Mouse (Mus musculus) A20 (cell line): ENCODE results near the gene Ccdc30.
"Not testable (repeated sequence)": the region's sequence is repeated elsewhere in the genome, so short reads cannot be mapped to it uniquely, and the experiment has no call there.

Experiments
- DNase-seq: peaks from one replicate; pipeline ENCODE4 v3.0.0-alpha.2; 2011; ENCODE audit warnings: low read depth, low spot score

Ccdc30 gene

DNA sequence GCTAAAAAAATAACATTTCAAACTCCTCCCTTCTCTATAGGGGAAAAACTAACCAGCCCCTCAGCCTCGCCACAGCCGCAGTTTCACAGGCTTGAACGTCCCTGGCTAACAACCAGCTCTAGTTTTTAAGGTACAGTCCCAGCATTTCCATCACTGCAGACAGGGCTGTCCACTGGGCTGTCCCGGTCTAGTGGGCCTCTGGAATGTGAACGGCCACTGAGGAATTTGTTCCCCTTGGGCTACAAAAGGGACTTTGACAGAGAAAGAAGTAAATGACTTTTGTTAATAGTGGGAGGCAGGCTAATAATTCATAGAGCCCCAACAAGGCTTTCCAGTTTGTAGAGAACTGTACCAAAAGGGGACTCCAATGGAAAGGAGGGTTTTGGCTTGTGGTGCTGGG lies 109.9 kb downstream of the Ccdc30 start:
- DNase-seq = no peak

DNA sequence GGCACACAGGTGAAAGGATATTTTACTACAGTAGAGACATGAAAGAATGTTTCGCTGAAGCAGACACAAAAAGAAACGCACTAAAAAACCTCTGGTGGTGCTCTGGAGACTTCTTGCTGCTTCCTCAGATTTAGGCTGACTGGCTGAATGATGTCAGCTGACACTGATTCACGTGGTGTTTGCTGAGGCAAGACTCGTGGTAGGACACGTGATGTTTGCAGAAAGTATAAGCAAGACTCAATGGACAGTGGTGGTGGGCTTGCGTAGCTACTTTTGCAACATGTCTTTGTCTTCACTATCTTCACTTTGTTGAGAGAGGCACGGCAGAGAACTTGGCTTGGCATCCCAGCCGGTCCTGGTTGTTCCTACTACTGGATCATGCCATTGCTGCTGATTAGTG lies 112.0 kb downstream of the Ccdc30 start:
- no peak for DNase-seq

DNA sequence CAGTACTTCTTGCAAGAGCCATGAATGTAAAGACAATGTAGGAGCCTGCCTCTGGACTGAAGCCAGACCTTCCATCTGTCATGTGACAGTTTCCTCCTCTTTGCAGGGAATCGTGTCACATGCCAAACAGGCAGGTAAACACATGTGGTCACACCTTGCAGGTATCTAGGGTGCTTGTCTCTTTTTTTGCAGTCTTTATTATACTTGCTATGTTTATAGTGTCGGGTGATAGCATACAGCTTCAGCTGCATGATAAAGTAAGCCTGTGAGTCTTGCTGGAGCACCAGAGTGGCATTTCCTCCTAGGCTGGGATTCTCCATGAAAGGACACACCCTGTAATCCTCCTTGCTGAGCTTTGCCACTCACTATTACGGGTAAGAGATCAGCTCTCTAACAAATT lies 113.5 kb downstream of the Ccdc30 start:
- no peak for DNase-seq

DNA sequence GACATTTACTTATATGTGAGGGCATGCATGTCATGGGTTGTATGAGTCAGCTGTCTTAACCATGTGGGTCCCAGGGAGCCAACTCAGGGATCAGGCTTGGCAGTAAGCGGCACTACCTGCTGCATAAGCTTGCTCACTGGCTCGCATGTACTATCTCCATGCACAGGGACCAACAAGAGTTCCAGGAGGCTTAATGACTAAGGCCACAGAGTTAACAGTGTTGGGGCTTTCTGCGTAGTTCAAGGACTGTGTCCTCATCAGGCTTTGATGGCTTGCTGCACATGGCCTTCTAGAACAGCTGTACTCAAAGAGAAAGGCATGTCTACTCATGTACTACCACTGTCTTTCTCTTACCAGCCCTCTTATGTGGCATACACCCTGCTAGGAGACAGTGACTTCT lies 114.6 kb downstream of the Ccdc30 start:
- DNase-seq = no peak

DNA sequence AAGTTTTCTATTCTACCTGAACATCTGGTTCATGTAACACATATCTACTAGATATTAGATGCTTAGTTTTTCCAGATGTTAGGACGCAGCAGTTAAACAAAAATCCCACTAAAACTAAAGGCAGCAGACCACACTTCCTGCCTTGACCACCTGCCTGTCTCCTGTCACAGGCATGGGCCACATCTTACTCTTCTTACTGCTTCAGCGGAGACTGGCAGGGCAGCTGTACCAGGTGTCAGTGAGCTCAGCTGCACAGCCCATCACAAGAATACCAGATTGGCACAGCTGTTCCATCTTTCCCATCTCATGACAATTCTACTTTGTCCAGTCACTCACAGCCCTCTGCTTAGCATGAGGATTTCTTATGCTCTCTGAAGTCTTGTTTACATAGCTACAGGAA lies 118.0 kb downstream of the Ccdc30 start:
- peak; percentile 84 for DNase-seq

DNA sequence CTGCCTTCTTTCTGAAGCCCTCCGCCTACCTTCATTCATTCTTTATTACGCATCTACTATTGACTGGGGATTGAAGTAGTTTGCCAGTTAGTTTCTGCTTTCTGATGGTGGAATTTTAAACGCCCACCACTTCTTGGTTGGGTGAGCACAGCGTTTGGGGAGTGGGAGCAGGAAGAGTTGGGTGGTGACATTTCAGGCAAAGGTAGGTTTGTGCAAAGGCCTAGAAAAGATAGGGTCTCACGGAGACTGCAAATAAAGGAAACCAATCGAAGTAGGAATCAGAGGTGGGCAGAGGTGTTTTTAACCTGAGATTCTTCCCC lies 120.2 kb downstream of the Ccdc30 start:
- no peak for DNase-seq

DNA sequence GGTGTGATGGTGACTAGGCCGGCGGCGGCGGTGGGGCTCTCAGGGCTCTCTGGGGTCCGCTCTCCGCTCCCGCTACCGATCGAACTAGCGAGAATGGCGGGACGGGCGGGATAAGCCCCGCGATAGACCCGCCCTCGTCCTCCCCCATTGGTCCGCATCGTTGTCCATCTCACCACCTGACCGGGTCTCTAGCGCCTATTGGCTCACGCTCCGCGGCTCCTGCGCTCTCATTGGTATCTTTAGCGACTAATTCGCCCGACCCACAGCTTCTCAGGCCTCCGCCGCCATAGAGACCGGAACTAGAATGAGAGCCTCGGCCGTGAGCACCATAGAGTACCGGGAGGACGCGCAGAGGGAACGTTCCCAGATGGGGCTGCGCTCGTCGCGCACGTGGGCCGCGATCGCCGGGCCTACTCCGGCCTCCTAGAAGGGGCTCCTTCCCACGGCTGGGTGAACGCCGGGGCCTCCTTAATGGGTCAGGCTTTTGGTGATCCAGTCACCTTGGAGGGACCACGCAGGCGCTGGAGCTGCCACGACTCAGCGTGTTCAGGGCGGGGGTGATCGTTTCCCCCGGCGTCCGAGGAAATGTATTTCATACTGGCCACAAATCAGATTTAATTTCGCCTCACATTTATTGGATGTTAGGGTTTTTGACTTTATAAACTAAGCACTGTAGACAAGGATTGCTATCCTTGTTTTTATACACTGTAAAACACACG lies 120.7 kb downstream of the Ccdc30 start, which contains the start of gene Ybx1:
Ybx1 (minus strand) TSS at position 190 of the 719 bp plus-strand sequence.
- DNase-seq = peak; percentile 99

DNA sequence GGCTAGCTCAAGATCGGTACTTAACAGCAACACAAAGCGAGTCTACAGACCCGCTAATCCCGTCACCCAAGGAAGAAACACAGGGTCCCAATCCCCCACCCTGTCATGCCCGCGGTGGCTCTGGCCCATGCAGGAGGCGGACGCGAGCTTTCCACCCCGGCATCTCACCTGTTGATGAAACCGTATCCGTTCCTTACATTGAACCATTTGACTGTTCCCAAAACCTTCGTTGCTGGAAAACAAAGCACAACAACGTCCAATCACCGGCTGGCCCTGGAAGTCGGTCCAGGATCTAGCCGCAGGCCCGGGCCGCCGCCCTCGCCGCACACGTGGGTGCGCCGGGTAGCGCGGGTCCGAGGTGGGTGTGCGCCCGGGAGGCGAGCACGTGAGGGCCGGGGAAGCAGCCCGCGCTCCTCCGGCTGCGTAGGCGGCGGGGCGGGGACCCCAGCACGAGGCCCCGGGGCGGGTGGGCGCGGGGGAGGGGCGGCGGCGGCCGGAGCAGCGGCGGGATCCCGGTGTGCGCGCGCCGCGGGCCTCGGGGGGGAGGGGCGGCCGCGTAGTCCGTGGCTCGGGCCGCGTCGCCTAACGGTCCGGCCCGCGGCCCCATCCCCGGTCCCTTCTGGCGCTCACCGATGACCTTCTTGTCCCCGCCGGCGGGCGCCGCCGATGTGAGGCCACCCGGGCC lies 121.6 kb downstream of the Ccdc30 start:
- DNase-seq = peak; percentile 44

DNA sequence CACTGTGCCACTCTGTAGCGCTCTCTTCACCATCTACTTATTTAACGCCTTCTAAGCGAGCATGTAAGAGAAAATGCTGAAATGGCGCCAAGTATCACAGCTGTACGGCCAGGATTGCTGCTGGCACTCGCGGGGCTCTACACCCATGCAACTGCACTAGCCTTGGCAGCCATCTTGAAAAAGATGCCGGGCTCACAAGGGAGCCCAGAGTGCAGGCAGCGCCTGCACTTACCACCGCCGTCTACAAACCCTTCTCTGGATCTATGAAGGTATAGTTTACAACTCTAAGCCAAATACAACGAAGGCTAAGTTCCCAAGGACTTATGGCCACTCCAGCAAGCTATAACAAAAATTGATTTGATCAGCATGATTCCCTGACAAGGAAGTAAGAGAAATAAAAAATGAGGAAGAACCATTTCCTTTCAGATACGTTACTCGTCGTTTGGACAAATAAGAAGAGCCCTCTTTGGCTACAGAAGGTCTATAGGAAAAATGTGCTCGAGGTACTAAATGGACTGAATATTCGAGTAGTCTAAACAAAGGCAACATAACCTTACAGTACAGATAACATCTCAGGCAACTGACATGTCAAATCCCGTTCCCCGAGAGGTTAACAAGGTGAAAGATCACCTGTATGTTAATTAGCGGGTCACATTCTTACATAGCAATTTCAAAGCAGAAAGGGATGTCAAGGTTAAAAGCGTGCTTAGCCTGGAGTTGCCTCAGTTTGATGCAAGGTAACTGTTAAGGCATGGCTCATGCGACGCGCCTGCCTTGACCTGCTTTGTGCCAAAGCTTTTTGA lies 122.3 kb downstream of the Ccdc30 start:
- peak; percentile 76 for DNase-seq

DNA sequence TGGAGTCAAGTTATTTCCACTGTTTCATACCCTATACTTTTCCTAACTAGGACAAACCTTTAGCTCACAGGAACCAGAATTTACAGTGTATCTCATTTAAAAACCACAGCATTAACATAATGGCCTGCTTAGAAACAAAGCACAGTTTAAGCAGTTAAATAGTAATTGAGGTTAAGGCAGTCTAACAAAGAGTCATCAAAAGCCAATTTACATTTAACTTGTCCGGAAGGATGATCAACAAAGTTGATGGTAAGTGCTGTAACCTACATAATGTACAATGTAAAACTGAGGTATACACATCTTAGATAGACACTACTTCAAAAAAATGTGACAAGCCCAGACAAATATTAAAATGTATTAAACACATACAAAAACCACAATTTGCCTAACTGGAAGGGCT lies 123.4 kb downstream of the Ccdc30 start:
- no peak for DNase-seq

DNA sequence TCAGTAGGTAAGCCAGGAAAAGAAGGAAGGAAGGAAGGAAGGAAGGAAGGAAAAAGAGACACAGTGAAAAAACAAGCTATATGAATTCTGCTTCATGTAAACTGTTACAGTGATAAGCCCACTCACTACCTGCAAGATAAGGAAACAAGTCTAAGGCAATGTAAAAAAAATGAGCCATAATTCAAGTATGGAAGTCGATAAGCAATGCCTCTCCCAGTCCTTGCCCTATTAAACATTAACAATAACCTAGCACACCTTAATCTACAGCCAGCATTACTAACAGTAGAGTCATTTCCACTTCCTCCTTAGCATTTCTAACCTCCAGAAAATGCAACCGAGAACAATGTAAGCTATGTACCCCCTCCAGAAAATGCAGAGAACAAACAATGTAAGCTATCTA lies 130.0 kb downstream of the Ccdc30 start:
- no peak for DNase-seq

DNA sequence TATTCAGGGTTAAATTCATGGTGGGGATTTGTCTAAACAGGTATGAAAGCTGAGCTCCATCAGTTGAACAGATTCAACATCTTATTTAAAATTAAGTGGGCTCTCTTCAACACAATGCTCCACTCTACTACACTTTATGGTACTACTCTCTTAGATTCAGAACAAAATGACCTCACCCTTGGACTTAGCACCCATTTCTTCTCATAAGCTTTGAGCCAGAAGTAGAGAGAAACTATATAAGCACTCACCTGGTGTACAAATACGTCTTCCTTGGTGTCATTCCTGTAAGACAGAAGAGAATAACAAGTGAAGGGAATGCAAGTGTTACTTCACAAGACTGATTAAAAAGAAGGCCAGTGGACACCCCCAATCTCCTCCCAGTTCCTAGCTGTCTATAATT lies 130.5 kb downstream of the Ccdc30 start:
- DNase-seq = no peak

DNA sequence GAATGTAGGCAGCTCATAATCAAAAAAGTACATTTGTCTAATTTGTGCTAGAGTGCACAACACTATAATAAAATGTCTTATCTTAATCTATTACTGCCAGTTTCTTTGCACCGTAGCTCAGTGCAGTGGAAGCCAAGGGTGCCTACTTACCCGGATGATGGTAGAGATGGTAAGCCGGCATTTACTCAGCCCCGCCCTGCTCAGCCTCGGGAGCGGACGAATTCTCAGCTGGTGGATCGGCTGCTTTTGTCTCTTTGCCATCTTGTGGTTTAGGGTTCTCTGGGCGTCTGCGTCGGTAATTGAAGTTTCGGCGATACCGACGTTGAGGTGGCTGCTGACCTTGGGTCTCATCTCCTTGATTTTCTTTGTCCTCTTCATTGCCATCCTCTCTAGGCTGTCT lies 136.5 kb downstream of the Ccdc30 start:
- not testable (repeated sequence) for DNase-seq

DNA sequence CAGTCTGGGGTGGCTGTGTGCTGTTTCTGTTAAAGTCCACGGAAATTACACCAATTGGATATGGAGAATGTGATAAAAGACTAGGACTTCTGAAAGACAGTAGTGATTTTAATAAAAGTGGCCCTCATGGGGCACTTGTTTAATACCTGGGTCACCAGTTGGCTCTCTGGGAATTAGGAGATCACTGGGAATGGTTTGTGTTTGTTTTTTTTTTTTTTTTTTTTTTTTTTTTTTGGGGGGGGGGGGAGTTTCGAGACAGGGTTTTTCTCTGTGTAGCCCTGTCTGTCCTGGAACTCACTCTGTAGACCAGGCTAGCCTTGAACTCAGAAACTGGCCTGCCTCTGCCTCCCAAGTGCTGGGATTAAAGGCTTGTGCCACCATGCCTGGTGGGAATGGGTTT lies 139.6 kb downstream of the Ccdc30 start:
- DNase-seq = no peak

DNA sequence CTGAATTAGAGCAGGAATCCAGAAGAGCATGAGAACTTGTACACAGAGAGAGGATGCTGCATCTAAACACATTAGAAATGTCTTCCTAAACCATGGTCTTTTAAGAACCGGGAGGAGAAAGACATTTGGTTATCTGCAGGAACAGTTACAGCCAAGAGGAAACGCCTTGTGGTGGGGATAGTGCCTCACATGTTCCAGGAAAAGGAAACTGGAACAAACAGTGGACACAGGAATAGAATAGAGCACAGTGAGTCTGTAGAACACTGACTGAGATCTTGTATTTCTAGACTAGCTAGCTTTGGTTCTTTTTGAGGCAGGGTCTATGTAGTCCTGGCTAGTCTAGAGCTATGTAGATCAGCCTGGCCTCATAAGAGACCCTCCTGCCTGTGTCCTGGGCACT lies 140.1 kb downstream of the Ccdc30 start:
- no peak for DNase-seq

DNA sequence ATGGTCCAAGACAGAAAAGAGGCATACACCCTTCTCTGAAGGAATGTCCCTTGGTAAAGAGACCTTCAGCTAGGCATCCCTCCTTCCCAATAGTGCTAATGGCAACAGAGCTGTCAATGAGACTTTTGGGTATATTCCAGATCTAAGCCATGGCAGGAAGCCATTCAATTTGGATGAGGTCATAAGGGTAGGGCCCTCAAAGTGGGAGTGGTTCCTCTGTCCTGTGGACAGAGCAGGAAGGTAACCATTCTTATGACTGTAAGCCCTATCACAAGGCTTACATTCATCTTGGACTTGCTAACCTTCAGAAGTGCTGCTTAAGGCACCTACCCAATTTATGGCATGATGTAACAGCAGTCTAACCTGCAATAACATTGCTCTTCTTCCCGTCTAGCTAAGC lies 140.7 kb downstream of the Ccdc30 start:
- DNase-seq = no peak
